Mouse (Mus musculus): ENCODE measurements at regions not wholly inside any gene's neighbourhood (a gene's known extent, or its start where the extent isn't known, plus 50 kb on each side); places are given as distances from the start of the nearest gene placed in this dataset.

DNA sequence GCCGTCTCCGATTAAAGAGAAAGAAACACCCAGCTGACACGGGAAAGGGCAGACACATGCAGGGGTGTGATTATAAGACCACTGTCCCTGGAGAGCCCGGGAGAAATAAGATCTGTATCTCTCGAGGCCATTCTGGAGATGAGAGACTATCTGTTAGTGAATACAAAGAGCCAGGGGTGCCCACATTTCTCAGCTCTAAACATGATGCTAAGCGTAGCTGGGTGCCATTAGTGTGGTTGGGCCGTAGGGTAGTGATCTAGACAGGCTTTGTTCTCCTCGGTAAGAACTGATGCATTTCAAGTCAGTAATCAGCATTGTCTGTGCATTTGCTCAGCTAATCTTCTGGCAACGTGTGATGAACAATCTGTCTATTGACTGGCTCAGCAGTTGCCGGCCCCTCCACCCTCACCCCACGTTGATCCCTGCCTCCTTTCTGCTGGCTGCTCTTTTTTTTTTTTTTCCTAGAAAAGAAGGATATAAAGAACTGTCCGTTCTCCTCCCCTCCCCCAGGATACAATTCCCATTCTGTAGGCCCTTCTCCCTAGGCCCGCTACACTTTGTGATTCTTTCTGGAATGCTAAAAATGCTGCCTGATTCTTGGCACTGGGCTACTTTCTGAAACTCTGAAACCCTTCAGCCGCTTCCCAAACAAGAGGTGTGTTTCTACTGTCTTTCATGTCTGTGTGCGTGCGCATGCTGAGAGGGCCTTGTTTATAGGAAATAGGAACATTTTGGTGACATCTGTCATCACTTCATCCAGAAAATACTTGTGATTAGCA, 492.8 kb upstream of the Cited2 start:
- DNase-seq (ENCODE audit: low spot score): no peak
- intact Hi-C loops (cut with DNase I): no loop called here

GRCm38 (mm10) chr10:17235955-17236650, 486.9 kb upstream of the Cited2 start:
- intact Hi-C loops (cut with DNase I): no loop called here
- no peak for DNase-seq (ENCODE audit: low spot score)

- intact Hi-C loops (cut with DNase I): no loop called here
- DNase-seq (ENCODE audit: low spot score): no peak
Measured at GRCm38 (mm10) chr10:17236761-17237160, 486.3 kb upstream of the Cited2 start.

GRCm38 (mm10) chr10:17237463-17237862, 485.6 kb upstream of the Cited2 start:
- intact Hi-C loops (cut with DNase I): no loop called here
- DNase-seq (ENCODE audit: low spot score): no peak

- no peak for DNase-seq (ENCODE audit: low spot score)
- intact Hi-C loops (cut with DNase I): no loop called here
Measured at GRCm38 (mm10) chr10:17237918-17238850, 484.8 kb upstream of the Cited2 start.

DNA sequence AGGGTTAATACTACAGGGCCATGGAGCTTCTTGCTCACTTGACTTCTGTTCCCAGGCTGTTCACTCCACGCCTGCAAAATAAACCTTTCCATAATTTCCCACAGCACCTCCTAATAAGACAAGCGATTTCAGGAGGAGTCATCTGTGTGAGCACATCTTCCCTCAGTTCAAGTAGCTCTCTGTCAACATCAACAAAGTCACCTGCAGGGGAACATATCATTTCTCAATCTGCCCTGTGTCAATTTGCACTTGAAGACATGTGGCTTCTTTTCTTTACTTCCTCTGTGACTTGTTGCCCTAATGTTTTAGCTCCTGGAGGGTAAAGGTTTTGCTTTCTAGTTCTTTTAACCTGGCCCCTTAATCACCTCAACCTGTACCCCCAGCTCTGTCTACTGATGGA, 474.7 kb upstream of the Cited2 start:
- DNase-seq (ENCODE audit: low spot score): no peak
- intact Hi-C loops (cut with DNase I): no loop called here

DNA sequence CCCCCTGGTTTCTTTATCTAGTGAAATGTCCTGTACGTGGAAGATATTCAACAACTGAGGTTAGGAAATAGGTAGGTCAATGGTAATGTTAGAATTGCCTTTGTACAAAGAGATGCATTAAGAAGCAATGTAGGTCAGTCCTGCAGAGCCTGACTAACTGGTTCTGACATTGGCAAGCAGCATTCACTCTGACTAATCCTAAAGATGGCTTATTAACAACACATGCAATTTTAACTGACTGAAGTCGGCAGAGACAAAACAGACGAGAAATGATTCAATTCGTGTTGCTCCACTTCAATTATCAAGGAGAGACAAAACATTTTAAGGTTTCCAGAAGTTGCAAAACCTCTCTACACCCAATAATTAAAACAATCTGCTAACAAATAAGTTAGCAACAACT, 470.0 kb upstream of the Cited2 start:
- no peak for DNase-seq (ENCODE audit: low spot score)
- intact Hi-C loops (cut with DNase I): no loop called here

GRCm38 (mm10) chr10:17260154-17260553, 462.9 kb upstream of the Cited2 start:
- intact Hi-C loops (cut with DNase I): no loop called here
- no peak for DNase-seq (ENCODE audit: low spot score)

- no peak for DNase-seq (ENCODE audit: low spot score)
- intact Hi-C loops (cut with DNase I): no loop called here
Measured at GRCm38 (mm10) chr10:17260615-17261014, 462.4 kb upstream of the Cited2 start.

GRCm38 (mm10) chr10:17261192-17261824, 461.7 kb upstream of the Cited2 start:
- DNase-seq (ENCODE audit: low spot score): no peak
- intact Hi-C loops (cut with DNase I): no loop called here

DNA sequence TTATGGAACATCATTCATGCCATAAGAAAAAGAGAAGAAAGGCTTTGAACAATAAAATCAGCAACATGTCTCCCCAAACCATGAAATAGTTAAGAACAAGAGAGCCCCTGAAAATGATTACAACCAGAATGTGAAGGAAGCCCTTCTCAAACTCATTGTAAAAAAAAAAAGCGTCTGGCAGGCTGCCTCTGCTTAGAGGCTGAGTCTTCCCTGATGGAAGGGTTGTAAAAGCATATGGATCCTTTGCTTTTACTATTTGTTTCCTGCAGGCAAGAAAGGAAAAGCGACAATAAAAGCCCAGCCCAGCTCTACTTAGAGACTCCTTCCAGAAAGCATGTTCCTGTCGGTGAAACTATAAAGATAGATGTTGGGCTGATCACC, 461.2 kb upstream of the Cited2 start:
- no peak for DNase-seq (ENCODE audit: low spot score)
- intact Hi-C loops (cut with DNase I): no loop called here

DNA sequence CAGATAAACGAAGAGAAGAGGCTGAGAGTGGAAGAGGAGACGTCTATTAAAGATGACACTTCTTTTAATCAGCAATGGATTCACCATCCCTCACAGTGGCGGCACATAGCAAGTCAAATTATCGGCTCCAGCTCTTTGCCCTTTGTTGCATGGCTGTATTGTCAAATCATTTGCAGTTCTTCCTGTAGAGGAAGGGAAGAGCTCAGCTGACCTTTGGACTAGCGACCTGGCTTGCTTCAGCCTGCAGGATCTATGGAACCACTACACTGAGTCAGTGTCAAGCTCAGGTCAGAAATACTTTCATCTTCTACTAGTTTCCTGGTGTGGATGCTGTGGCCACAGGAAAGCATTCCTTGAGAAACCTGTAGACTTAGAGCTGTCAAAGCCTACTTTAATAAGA, 450.4 kb upstream of the Cited2 start:
- DNase-seq (ENCODE audit: low spot score): no peak
- intact Hi-C loops (cut with DNase I): no loop called here

- intact Hi-C loops (cut with DNase I): no loop called here
- no peak for DNase-seq (ENCODE audit: low spot score)
Measured at GRCm38 (mm10) chr10:17273855-17274254, 449.2 kb upstream of the Cited2 start.

- intact Hi-C loops (cut with DNase I): no loop called here
- no peak for DNase-seq (ENCODE audit: low spot score)
Measured at GRCm38 (mm10) chr10:17275214-17275613, 447.8 kb upstream of the Cited2 start.

DNA sequence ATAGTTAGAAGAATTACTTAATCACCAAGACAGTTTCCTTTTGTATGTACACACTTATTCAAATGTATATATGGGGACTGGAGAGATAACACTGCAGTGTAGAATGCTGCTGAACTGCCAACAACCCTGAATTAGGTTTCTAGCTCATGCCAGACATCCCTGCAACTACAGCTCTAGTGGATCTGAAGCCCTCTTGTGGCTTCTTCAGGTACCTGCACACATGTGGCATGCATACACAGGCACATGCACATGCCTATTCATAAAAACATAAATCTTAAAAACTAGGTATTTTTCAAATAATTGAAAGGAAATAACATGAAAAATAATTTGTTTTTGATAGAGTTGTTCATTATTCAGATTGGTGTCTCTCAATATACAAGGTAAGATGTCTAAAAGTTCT, 445.1 kb upstream of the Cited2 start:
- DNase-seq (ENCODE audit: low spot score): no peak
- intact Hi-C loops (cut with DNase I): no loop called here

DNA sequence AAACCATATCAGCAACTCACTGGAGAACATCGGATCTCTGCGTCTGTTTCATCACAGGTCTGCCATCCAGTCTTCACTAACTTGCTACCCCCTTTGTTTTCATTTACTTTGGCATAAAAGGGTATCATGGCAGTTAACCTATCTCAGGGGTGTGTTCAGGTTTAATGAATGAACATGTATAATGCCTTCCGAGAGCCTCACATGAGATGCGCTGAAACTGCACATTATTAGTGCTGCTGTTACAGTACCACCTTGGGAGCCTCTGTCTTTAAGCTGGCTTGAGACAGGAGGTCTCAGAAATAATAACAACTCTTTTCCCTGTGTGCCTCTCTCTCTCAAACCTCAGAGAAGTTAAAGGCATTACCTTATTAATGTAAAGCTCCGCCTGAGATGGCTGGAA, 438.2 kb upstream of the Cited2 start:
- intact Hi-C loops (cut with DNase I): no loop called here
- no peak for DNase-seq (ENCODE audit: low spot score)

GRCm38 (mm10) chr10:17287141-17287540, 435.9 kb upstream of the Cited2 start:
- no peak for DNase-seq (ENCODE audit: low spot score)
- intact Hi-C loops (cut with DNase I): no loop called here

DNA sequence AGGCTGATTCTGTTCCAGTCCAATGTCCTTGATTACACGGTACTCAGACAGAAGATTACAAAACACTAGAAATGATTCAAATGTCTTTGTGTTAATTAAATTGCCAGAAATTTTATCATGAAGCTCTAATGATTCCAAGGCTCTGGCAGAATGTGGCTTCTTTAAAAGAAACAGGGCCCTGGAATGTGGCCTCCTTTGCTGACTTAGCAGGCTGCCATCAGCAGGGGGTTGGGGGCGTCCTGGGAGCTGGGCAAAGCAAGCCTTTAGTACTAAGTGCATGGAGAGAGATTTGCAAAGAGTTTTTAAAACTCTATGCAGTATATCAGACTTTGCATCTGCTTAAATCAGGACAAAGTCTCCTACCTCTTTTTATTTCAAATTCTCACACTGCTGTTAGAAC, 434.8 kb upstream of the Cited2 start:
- intact Hi-C loops (cut with DNase I): no loop called here
- no peak for DNase-seq (ENCODE audit: low spot score)

DNA sequence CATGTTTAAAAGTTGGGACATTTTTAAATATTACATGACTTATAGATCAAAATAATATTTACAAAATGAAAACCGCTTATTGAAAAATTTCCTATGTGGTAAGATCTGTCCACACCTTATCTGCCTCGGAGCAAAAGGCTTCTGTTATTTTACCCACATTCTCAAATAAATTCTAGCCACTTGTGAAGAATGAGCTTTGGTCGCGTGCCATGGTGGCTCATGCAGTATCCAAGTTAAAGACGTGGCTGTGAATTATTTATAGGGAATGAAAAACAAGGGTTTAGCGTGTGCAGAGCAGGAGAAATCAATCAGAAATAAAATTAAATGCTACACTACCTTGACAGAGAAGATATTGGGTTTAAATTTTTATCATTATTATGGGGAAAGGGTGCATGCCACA, 430.7 kb upstream of the Cited2 start:
- intact Hi-C loops (cut with DNase I): no loop called here
- DNase-seq (ENCODE audit: low spot score): no peak

DNA sequence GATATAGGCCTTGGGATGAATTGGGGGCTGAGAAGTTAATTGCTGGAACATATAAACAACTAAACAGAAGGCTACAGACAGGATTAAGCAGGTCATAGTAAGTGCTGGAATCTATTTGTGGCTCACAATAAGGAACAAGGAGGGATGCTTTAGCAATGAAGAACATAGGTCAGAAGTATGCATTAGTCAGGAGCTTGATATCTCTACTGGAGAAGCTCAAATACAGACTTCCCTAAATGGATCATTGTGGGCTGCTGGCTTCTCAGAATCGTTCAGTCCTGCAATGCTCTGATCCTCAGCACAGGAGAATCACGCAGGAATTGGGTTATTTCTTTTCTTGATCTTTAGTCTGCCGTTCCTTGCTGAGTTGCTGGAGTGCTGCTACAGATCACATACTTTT, 428.6 kb upstream of the Cited2 start:
- intact Hi-C loops (cut with DNase I): no loop called here
- DNase-seq (ENCODE audit: low spot score): no peak
